Mouse (Mus musculus): ENCODE measurements at regions not wholly inside any gene's neighbourhood (a gene's known extent, or its start where the extent isn't known, plus 50 kb on each side); places are given as distances from the start of the nearest gene placed in this dataset.

GRCm38 (mm10) chr14:115017410-115018153 lies 74.4 kb upstream of the Gpc5 start:
- peak; percentile 71 for DNase-seq

- DNase-seq: no peak
These were observed 64.0 kb upstream of the Gpc5 start for GRCm38 (mm10) chr14:115028011-115028410.

- DNase-seq: no peak
These were observed 60.3 kb upstream of the Gpc5 start for GRCm38 (mm10) chr14:115031734-115032133.

- no peak for DNase-seq
These were observed 58.5 kb upstream of the Gpc5 start for GRCm38 (mm10) chr14:115033375-115033969.

GRCm38 (mm10) chr14:115034718-115035437 lies 57.1 kb upstream of the Gpc5 start:
- DNase-seq: no peak

- DNase-seq: no peak
These were observed 54.8 kb upstream of the Gpc5 start for GRCm38 (mm10) chr14:115037086-115037793.

GRCm38 (mm10) chr14:115038788-115039187 lies 53.2 kb upstream of the Gpc5 start:
- DNase-seq: no peak

GRCm38 (mm10) chr14:115039524-115039923 lies 52.5 kb upstream of the Gpc5 start:
- no peak for DNase-seq

GRCm38 (mm10) chr14:115040091-115040571 lies 51.9 kb upstream of the Gpc5 start:
- DNase-seq: peak; percentile 31

GRCm38 (mm10) chr14:115040578-115041206 lies 51.3 kb upstream of the Gpc5 start:
- peak; percentile 93 for DNase-seq

- DNase-seq: peak; percentile 28
These were observed 50.5 kb upstream of the Gpc5 start for GRCm38 (mm10) chr14:115041336-115042054.

GRCm38 (mm10) chr14:115042055-115042564 lies 49.9 kb upstream of the Gpc5 start:
- peak; percentile 93 for DNase-seq

All from lung, postnatal 36 days (tissue).